Mouse (Mus musculus): ENCODE results near the gene Grip2. TPM values are rescaled to one million over a fixed set of nuclear protein-coding genes. Genes with fewer than 3 reads are reported as not detected.

Gene Grip2
- polyA plus RNA-seq, 1 experiment from 2014 or later: 0.46 TPM

DNA sequence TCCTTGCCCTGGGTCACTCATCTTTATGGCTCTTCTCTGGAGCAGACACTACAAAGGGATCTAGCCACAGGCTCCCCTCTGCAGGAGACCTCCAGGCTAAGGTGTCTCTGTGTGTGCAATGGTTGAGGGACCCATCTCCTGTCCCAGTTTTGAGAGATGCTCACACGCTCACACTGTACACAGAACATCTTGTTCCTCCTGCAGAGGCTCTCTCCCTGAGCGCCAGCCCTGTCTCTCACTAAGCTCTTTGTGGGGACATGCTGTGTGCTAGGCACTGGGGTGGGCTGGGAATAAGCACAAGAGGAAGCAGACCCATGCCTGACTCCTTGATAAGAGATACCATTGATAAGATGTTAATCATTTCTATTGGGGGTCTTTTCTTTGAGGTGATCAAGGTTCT, 109.0 kb downstream of the Grip2 start:
- Histone ChIP-seq H3K4me1 (ENCODE audit: control insufficient read depth, insufficient read depth, low read length) (peaks cover 44% of the 10 kb centered on the region), H3K36me3 (ENCODE audit: control insufficient read depth, insufficient read depth, low read length) (peaks cover 3% of the 10 kb centered on the region; the same call in 1 of the 2 replicates), H3K9me3 (ENCODE audit: control insufficient read depth, low read length) (no peaks in the 10 kb centered on the region), H3K4me2 (no peak overlapping the region), H3K9ac (ENCODE audit: low read length) (no peak overlapping the region), H3K27ac (ENCODE audit: low read depth, low read length) (peak overlapping the region; percentile 67), H3K27me3 (ENCODE audit: control insufficient read depth, insufficient read depth, low read length) (no peaks in the 10 kb centered on the region), H3K4me3 (ENCODE audit: low read depth, low read length) (no peak overlapping the region)
- WGBS: 68% methylated on average over 2 of the region's 2 CpGs
- ATAC-seq (ENCODE audit: low FRiP score) (no peak), DNase-seq (ENCODE audit: low spot score, missing footprints) (no peak)

DNA sequence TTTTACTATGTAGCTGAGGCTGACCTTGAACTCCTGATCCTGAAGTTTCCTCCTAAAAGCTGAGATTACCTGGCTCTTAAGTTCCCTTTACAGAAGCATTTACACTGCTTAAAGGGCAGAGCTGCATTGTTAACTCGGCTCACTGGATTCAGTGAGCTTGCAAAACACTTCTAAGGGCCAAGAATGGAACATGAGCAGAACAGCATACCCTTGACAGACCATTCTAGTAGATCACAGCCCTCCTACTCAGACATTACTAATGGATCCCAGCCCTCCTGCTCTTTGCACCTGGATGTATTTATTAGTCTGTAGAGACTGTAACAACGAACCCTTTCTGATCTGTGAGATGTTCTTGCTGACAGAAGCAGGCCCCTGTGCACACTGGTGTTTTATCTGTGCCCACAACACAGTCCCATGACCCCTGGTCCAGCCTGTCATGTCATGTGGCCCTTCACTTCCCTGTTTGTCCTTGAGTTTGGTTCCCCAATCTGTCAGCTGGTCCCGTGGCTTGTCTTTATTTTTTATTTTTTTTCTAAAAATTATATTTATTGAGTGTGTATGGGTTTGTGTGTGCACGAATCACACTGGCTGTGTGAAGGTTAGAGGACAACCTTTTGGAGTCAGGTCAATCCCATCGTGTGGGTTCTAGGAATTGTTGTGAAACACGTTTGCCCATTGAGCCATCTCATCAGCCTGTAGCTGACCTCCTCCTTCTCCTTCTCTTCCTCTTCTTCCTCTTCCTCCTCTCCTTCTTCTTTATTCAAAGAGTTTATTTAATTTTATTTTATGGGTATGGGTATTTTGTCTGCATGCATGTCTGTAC, 110.9 kb downstream of the Grip2 start:
- Histone ChIP-seq H3K4me2 (no peak overlapping the region), H3K4me1 (ENCODE audit: control insufficient read depth, insufficient read depth, low read length) (peaks cover 52% of the 10 kb centered on the region), H3K27ac (ENCODE audit: low read depth, low read length) (no peak overlapping the region), H3K27me3 (ENCODE audit: control insufficient read depth, insufficient read depth, low read length) (no peaks in the 10 kb centered on the region), H3K4me3 (ENCODE audit: low read depth, low read length) (no peak overlapping the region), H3K9ac (ENCODE audit: low read length) (no peak overlapping the region), H3K9me3 (ENCODE audit: control insufficient read depth, low read length) (no peaks in the 10 kb centered on the region), H3K36me3 (ENCODE audit: control insufficient read depth, insufficient read depth, low read length) (peaks cover 3% of the 10 kb centered on the region)
- 80% methylated on average over 6 of the region's 6 CpGs for WGBS
- DNase-seq (ENCODE audit: low spot score, missing footprints) (no peak), ATAC-seq (ENCODE audit: low FRiP score) (no peak)

DNA sequence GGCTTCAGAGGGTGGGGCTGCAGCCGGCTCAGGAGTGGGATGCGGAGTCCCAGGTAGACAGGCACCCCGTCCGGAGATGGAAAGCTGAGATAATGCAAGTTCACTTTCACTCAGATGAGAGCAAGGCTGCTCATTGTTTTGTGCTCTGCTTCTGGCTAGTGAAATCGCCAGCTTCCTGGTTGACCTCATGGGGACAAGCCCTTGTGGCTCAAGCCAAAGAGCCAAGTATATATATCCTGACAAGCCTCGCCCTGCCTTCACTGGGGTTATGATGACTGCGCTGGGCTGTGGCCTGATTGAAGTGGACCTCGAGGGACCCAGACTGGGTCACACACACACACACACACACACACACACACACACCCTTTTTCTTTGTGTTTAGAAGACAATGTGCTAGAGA, 112.0 kb downstream of the Grip2 start:
- ATAC-seq (ENCODE audit: low FRiP score): no peak
- H3K27ac ChIP-seq (ENCODE audit: low read depth, low read length): no peak overlapping the region; the same call in 1 of the 2 replicates
- no peak for DNase-seq (ENCODE audit: low spot score, missing footprints)
- no peaks in the 10 kb centered on the region for H3K9me3 ChIP-seq (ENCODE audit: control insufficient read depth, low read length)
- H3K36me3 ChIP-seq (ENCODE audit: control insufficient read depth, insufficient read depth, low read length): peaks cover 3% of the 10 kb centered on the region
- no peaks in the 10 kb centered on the region for H3K27me3 ChIP-seq (ENCODE audit: control insufficient read depth, insufficient read depth, low read length)
- WGBS: 87% methylated on average over 8 of the region's 8 CpGs
- H3K4me1 ChIP-seq (ENCODE audit: control insufficient read depth, insufficient read depth, low read length): peaks cover 40% of the 10 kb centered on the region
- no peak overlapping the region for H3K9ac ChIP-seq (ENCODE audit: low read length)
- no peak overlapping the region for H3K4me3 ChIP-seq (ENCODE audit: low read depth, low read length)
- no peak overlapping the region for H3K4me2 ChIP-seq

- Histone ChIP-seq H3K9ac (ENCODE audit: low read length) (peak overlapping the region; percentile 48), H3K4me2 (0 out of 2 replicates have a peak overlapping the region, but pooled peaks have one; percentile 2), H3K27me3 (ENCODE audit: control insufficient read depth, insufficient read depth, low read length) (no peaks in the 10 kb centered on the region), H3K4me1 (ENCODE audit: control insufficient read depth, insufficient read depth, low read length) (peaks cover 25% of the 10 kb centered on the region), H3K9me3 (ENCODE audit: control insufficient read depth, low read length) (no peaks in the 10 kb centered on the region), H3K36me3 (ENCODE audit: control insufficient read depth, insufficient read depth, low read length) (peaks cover 3% of the 10 kb centered on the region), H3K4me3 (ENCODE audit: low read depth, low read length) (no peak overlapping the region), H3K27ac (ENCODE audit: low read depth, low read length) (peak overlapping the region; percentile 84)
- 2% methylated on average over 5 of the region's 5 CpGs for WGBS
- ATAC-seq (ENCODE audit: low FRiP score): peak; percentile 47
- peak; percentile 91 for DNase-seq (ENCODE audit: low spot score, missing footprints)
These were observed 113.6 kb downstream of the Grip2 start for GRCm38 (mm10) chr6:91713370-91713896.

- H3K4me1 ChIP-seq (ENCODE audit: control insufficient read depth, insufficient read depth, low read length): peaks cover 21% of the 10 kb centered on the region
- H3K9ac ChIP-seq (ENCODE audit: low read length): peak overlapping the region; percentile 48
- 3% methylated on average over 10 of the region's 10 CpGs for WGBS
- no peak overlapping the region for H3K4me3 ChIP-seq (ENCODE audit: low read depth, low read length)
- peak; percentile 92 for DNase-seq (ENCODE audit: low spot score, missing footprints)
- 0 out of 2 replicates have a peak overlapping the region, but pooled peaks have one; percentile 2 for H3K4me2 ChIP-seq
- H3K36me3 ChIP-seq (ENCODE audit: control insufficient read depth, insufficient read depth, low read length): peaks cover 3% of the 10 kb centered on the region
- peak; percentile 76 for ATAC-seq (ENCODE audit: low FRiP score)
- H3K9me3 ChIP-seq (ENCODE audit: control insufficient read depth, low read length): no peaks in the 10 kb centered on the region
- no peaks in the 10 kb centered on the region for H3K27me3 ChIP-seq (ENCODE audit: control insufficient read depth, insufficient read depth, low read length)
- peak overlapping the region; percentile 84 for H3K27ac ChIP-seq (ENCODE audit: low read depth, low read length)
These were observed 114.2 kb downstream of the Grip2 start for GRCm38 (mm10) chr6:91712855-91713331.

DNA sequence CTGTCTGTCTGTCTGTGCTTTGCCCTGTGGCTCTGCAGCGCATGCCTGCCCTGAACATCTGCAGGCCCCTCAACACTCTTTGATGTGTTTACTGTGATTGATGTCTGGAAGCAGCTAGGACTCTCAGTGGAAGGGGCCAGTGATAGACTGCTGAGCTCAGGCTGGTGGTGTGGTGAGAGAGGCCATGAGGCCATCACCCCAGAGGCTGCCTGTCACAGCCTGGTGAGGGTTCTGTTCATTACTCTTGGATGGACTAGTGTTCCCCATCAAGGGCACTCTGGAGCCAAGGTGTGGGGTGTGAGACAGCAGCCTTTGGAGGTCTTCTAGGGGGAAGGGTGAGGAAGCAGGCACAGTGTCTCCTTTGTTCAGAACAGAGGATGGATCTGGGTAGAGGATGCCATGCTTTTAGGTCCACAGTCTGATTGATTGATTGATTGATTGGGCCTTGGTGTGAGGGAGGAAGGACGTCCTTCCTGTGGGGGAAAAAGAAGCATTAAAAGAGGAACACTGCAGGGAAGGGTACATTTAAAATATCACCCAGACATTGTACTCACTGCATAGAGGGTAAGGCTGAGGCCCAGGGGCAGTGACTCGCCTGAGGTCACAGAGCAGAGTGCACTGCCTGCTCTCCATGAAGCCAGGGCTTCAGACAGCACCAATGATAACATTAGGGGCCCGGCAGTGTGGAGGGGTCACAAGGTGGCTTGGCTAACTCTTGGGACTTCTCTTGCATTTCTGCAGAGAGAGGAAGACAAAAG, 114.8 kb downstream of the Grip2 start:
- Histone ChIP-seq H3K4me2 (no peak overlapping the region), H3K27me3 (ENCODE audit: control insufficient read depth, insufficient read depth, low read length) (no peaks in the 10 kb centered on the region), H3K36me3 (ENCODE audit: control insufficient read depth, insufficient read depth, low read length) (peaks cover 3% of the 10 kb centered on the region), H3K27ac (ENCODE audit: low read depth, low read length) (peak overlapping the region; percentile 84), H3K9ac (ENCODE audit: low read length) (peak overlapping the region; percentile 48), H3K4me1 (ENCODE audit: control insufficient read depth, insufficient read depth, low read length) (peaks cover 21% of the 10 kb centered on the region), H3K4me3 (ENCODE audit: low read depth, low read length) (no peak overlapping the region), H3K9me3 (ENCODE audit: control insufficient read depth, low read length) (no peaks in the 10 kb centered on the region)
- WGBS: 30% methylated on average over 4 of the region's 4 CpGs
- DNase-seq (ENCODE audit: low spot score, missing footprints) (no peak), ATAC-seq (ENCODE audit: low FRiP score) (peak; percentile 13; the same call in 1 of the 2 replicates)

Other genes starting within 250 kb of the Grip2 start
- gene Slc6a6, start 143.2 kb downstream of the Grip2 start, polyA plus RNA-seq (2014; fragmentation: Nextera tagmentation; extraction: Ambion mirVana): 43.6 and 45.6 TPM in 2 replicates
- 50.2 and 52.8 TPM in 2 replicates for gene Ccdc174, start 50.8 kb upstream of the Grip2 start, polyA plus RNA-seq (2014; fragmentation: Nextera tagmentation; extraction: Ambion mirVana)
- 0.45 and 0.62 TPM in 2 replicates for gene 4930590J08Rik, start 75.6 kb upstream of the Grip2 start, polyA plus RNA-seq (2014; fragmentation: Nextera tagmentation; extraction: Ambion mirVana)
- gene Fgd5, start 151.6 kb upstream of the Grip2 start, polyA plus RNA-seq (2014; fragmentation: Nextera tagmentation; extraction: Ambion mirVana): 3.5 and 4.0 TPM in 2 replicates

All from midbrain, embryonic 11.5 days (tissue).